Mouse (Mus musculus): ENCODE measurements around the gene Foxe1.

The Foxe1 gene

DNA sequence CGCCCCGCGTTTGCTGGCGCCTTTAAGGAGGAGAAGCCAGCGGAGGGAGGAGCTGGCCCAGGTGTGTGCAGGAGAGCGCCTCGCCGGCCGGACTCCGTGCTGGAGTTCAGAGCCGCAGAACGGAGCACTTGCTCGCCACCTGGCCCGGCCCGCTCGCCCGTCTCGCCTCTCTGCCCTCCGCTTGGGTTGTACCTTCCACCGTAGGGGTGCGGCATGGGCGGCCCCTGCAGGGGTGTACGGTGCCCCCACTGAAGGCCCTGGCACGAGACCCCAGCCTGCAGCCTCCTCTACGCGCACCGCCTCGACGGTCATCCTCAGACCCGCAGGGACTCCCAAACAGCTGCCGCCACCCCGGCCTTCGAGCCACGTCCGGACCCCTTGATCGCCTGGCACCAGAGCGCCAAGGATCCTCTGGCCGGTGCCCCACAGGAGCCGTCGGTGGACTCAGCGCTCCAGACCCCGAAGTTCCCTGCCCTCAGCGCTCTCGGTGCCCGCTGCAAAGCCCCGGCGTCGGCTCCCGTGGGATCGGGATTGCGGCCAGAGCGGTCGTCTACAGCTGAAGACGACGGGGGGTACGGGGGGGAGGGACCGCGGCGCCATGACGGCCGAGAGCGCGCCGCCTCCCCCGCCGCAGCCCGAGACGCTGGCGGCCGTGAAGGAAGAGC lies at the start of gene Foxe1:
Gene Foxe1, plus strand, starts transcription at position 14 of the 665 bp plus-strand sequence.
- no peak for DNase-seq (ENCODE audit: low spot score)

DNA sequence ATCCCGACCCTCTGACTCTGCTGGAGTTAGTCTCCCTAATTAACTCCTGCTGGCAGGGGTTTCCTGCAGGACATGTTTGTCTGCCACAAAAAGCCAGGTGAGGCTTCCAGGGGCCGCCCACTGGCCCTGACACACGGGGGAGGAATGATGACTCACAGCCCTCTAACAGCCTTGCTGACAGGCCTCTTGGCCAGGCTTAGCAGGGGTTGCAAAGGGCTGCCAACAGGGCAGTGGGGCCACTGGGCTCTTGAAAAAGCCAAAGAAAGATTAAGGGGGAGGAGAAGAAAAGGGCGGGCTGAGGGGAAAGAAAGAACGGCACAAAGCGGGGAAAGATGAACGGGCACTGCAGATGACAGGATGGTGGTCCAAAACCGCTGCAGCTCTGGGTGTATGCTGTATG lies 39.3 kb upstream of the Foxe1 start:
- DNase-seq (ENCODE audit: low spot score): peak; percentile 31

DNA sequence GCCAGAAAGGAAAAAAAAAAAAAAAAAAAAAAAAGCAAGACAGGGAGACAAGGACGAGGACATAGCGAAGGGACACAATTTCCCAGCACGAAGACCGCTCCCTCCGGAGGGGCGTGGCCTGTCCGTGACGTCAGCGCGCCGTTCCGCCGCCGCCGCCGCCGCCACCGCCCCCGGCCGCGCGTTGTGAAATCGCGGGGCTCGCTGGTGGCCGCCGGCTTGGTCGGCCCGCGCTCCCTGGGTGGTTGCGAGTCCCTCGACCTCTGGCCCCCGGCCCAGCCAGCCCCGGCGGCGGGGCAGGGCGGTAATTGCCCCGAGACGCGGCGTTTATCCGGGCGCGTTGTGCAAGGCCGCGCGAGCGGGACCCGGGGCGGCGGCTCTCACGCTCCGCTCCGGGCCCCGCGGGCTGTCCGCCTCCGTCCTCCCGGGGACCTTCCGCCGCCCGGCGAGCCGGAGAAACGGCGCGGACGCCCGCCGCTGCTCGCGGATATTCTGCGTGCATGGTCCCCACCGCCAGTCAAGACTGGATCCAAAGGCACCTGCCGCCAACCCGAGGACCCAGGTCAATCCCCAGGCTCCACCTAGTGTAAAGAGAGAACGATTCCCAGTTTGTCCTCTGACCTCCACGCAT lies 38.5 kb upstream of the Foxe1 start:
- DNase-seq (ENCODE audit: low spot score): peak; percentile 56

DNA sequence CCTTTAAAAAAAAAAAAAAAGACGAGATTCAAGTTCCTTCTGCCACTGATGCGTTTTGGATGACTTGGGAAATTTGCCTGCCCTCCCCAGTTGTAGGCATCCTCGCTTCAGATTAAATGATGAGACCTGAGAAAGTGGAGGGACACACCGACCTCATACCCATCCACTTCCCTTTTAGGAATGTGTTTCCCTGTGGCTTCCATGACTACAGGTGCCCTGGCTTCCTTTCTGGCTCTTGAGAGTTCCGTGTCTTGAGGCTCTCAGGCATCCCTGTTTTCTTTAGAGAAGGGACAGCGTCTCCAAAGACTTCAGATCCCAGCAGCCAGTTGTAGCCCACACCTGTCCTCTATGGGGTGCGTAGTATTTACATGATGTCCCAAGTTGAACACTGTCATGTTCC lies 38.0 kb upstream of the Foxe1 start:
- no peak for DNase-seq (ENCODE audit: low spot score)

DNA sequence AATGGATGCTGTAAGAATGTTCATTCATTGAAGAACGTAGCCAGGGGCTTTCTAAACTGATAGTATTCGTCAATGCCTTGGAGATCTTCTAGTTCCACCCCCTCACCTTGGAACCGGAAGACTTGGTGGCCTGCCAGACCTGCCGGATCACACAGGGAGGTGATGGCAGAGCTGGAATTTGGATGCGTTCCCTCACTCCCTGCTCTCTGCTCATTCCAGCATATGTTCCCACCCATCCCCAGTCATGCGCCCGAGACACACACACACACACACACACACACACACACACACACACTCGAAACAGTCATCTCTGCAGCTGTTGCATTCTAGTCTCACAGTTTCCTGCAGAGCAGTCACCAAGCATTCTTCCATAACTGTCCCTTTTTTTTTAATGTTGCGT lies 36.1 kb upstream of the Foxe1 start:
- peak; percentile 4 for DNase-seq (ENCODE audit: low spot score)

DNA sequence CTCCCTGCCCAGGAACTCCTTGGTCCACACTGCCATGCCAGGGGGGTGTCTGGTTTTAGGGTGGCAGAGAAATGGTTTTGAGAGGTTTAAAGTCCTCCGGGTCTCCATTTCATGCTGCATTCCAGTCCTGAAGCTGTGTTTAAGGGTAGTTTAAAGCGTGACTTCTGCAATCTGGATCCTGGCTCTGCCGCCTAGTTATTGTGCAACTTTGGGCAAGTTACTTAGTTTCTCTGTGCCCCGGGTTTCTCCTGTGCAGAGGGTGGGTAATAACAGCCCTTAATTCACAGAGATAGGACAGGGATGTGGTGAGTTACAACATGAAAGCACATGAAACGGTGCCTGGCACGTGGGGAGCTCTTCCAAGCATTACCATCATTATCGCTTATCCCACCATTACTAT lies 35.5 kb upstream of the Foxe1 start:
- no peak for DNase-seq (ENCODE audit: low spot score)

DNA sequence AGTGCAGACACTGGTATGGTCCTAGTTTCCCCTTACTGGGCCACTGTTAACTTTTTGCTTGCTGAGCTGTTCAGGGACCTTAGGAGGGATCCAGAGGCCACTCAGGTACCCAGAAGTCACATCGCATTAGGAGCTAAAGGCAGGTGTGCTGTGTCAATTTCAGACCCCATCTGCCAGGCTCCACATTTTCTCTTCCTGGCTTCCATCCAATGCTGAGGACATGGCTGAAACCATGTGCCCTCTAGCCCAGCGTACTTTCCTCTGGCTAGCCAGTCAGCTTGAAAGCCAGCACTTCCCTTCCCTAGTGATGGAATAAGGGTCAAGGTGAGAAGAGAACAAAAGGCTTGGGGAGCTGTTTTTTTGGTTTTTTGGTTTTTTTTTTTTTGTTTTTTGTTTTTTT lies 31.8 kb upstream of the Foxe1 start:
- DNase-seq (ENCODE audit: low spot score): no peak

DNA sequence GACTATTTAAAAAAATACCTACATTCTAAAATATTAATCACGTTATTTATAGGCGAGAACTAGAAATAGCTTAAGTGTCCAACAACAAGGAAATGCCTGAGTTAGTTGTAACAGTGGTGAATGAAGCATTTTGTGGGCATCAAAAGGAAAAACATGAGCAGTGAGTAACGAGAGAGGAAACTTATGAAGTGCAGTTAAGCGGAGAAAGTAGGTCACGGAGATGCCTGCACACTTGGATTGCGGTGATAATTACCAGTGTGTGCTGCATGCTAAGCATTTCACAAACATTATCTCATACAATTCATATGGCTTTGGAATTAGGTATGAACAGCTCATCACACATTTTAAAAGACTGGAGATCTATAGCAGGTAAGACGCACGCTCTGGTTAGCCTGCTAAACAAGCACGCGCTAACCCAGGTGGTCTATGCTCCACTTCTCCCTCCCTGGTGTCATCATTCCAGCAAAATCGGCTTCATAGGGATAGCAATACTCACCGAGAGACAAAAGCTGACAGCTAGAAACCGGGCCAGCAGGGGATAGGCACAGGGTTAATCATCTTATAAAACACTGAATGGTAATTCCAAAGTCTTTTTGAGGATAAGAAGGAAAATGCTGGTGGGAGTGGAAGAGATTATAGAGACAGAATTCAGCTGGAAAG lies 21.5 kb upstream of the Foxe1 start:
- DNase-seq (ENCODE audit: low spot score): no peak

DNA sequence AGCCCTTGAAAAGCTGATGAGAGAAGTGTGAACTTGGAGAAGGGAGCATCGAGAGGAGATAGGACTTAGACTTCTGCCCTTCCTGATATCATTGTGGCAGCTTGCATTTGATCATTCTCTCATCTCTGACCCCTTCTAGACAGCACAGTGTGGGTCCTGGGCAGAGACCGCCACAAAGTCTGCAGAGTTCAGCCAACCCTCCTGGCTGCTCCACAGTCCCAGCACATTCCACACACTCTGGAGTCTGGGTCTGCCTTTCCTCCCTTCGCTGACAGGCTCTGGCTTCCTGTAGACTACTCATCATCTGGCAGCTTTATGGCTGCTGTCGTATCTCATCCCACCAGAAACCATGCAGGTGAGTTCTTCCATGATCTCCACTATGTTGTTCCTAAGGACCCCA lies 20.7 kb upstream of the Foxe1 start:
- DNase-seq (ENCODE audit: low spot score): no peak

DNA sequence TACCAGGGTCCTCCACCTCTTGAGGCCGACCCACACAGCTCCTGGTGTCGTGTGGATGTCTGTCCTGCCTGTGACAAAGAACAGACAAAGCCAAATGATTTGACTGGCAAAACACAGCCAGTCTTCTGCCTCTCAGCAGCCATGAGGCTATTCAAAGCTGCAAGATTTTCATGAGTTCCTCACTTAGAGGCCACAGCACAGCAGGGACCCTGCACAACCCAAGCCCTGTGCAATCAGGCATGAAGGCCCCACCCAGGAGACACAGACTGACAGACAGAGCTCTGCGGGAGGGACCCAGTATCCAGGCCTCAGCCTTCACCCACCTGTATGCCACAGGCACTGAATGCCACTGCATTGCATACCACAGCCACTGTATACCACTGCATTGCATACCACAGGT lies 14.5 kb upstream of the Foxe1 start:
- no peak for DNase-seq (ENCODE audit: low spot score)

DNA sequence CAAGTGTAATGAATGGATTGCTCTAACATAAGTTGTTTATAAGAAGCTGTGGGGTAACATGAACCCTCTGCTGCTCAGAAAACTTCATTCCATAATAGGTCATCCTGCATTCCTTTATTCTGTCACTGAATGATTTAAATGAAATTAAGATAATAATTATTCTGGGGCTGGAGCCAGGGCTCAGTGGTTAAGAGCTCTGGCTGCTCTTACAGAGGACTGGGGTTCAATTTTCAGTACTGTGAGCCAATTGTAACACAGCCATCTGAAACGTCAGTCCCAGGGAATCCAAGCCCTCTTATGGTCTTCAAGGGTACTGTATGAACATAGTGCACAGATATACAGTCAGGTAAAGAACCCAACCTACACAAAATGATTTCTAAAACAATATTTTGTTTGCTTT lies 7.6 kb upstream of the Foxe1 start:
- no peak for DNase-seq (ENCODE audit: low spot score)

DNA sequence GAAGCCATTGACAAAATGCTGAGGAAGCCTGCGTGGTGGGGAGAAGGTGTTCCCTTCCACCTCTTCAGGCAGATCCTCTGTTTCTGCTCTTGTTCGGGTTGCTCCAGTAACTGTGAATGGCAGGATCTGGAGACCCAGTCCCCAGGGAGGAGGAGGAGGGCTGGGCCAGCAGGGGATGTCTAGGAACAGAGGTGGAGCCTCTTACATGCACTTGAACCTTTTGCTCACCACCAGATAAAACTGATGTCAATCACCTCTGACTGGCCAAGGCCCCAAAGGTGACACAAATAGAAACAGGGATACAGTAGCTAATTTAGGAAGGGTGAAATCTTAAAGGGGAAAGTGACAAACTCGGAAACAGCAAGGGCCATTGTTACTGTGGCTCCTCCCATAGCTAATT lies 5.4 kb upstream of the Foxe1 start:
- no peak for DNase-seq (ENCODE audit: low spot score)

DNA sequence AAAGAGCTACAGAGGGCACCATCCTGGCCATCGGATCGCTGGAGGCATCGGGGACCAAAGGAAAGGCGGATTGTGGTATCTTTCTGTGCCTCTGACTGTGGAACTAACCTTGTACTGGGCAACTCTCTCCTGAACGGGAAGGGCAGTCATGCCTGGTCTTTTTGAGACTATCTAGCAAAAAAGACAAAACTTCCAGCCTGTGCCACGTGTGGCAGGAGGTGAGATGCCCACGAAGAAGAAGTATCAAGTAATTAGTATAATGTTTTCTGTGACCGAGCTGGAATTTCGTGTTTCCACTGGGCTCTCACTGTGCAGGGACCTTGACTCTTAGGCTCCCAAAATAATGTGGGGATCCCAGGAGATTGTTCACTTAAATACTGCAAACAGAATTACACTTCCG lies 4.4 kb upstream of the Foxe1 start:
- no peak for DNase-seq (ENCODE audit: low spot score)

DNA sequence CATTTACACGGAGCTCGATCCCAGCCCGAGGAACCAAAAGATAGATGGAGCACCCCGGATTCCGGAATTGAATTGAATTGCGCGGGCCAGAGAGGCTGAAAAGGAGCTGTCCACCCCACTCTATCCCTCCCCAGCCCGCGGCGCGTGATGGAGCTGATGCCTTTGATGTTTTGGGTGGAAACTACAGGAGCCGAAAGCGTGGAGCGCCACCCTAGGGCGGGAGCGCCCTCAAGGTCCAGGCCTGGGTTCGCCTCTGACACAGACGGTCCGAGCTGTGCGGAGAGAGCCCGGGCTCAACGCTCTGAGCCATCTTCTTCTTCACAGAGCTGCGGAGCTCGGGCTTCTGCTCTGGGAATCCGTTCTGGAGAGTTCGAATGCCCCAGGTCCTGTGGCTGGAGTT lies 3.8 kb upstream of the Foxe1 start:
- no peak for DNase-seq (ENCODE audit: low spot score)

DNA sequence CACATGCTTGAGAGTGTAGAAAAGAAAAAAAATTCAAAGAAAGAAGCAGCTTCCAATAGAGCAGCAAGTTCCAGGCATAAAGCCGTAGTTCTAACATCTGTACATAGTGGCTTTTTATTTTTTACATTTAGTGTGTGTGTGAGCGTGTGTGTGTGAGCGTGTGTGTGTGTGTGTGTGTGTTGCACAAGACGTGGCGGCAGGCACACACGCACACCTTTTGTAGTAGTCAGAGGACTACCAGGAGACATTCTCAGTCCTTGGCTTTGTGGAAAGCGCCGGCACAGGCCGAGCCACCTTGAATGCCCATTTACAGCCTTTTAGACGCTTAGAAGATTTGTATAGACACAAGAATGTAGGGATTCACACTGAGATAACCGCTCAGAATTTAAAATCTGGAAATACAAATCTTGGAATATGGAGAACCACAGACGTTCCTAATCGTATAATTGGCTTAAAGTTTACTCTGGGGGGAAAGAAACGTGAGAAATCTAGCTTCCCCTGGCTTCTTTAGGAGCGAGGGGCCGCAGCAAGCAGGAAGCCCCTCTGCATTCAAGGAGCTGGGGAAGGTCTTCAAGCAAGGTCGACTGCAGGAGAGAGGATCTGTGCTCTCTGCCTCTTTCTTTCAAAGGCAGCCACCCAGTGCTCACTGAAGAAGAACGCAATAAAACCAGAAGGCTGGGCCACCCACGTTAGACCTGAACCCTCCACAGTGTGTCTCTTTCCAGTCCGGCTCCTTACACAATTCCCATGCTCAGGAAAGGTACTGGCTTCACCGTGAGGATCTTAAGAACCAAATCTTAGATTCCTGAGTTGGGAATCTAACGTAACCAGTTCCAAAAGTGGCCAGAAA lies 1.4 kb upstream of the Foxe1 start:
- no peak for DNase-seq (ENCODE audit: low spot score)

DNA sequence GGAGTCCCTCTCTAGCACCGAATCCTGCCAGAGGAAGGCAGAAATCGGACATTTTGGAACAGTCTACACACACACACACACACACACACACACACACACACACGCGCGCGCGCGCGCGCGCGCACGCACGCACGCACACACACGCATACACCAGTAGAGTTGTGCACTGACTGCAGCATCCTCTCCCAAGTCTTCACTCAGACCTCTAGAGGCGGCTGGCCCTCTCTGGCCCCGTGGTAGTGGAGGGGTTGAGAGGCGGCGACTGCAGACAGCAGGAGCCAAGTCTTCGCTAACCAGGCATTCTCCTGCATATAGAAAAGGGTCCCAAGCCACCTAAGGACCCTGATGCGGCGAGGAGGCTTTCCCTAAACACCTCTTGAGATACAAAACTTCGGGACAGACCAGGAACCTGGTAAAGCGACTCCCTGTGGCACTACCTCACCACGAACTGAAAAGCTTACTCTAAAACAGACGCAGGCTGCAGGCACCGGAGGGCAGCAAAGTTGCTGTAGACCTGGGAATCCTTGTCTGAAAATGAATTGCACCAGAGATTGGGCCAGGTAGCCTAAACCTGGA lies 610 bp upstream of the Foxe1 start:
- no peak for DNase-seq (ENCODE audit: low spot score)

DNA sequence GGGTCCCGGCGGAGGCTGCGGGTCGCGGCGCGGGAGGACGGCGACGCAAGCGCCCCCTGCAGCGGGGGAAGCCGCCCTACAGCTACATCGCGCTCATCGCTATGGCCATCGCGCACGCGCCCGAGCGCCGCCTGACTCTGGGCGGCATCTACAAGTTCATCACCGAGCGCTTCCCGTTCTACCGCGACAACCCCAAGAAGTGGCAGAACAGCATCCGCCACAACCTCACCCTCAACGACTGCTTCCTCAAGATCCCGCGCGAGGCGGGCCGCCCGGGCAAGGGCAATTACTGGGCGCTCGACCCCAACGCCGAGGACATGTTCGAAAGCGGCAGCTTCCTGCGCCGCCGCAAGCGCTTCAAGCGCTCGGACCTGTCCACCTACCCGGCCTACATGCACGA lies 879 bp downstream of the Foxe1 start:
- no peak for DNase-seq (ENCODE audit: low spot score)

DNA sequence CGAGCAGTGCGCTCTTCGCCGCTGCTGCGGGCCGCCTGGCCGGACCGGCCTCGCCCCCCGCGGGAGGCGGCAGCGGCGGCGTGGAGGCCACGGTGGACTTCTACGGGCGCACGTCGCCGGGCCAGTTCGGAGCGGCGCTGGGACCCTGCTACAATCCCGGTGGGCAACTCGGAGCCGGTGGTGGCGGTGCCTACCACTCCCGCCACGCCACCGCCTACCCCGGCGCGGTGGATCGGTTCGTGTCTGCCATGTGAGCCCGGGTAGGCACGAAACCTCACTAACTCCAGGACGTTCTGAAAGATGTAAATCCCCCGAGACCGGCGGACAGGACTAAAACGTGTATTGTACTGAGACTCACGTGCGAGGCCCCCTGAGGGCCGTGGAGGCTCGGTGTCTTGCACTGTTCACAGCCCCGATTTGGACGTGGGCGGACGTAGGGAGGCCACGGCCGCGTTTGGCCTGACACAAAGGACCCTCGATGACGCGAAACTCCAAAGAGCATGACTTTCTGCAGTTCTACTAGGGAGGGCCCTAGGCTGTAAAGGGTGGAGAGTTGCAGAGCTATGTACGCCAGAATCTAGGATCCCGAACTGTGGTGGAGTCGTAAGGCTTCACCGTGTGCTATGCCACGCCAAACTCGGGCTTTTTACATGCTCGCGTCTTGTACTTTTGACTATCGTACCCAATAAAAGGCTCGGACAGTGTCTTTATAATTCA lies 1.8 kb downstream of the Foxe1 start:
- DNase-seq (ENCODE audit: low spot score): no peak

DNA sequence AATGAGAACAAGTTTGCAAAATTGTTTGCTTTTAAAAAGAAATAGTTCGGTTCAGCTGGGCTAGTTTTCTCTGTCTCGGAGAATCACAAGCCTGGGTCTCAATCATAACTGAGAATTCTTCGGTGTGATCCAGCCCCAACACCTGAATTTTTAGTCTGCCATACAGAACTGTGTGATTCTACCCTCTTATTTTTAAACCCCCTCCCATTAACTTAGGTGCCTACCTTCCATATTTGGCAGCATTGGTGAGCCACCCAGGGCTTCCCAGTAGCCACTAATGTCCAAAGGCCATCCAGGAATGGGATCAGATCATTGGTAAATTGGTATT lies 2.3 kb downstream of the Foxe1 start:
- no peak for DNase-seq (ENCODE audit: low spot score)

DNA sequence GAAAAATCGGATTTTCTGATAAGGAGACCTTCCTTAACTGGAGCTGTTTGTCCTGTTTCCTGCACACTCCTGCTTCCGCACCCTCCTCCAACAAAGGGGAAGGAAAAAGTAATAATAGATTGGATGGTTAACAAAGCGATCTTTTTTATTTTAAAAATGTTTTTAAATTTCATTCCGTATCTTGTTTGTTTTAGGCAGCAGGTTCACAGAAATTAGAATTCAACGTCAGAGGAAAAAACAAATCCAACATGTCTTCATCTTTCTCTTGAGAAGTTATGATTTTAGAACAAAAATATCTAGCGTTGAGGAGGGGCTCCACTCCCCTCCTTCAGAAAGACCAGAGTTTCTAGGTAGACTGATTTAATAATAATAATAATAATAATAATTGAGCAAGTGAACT lies 2.8 kb downstream of the Foxe1 start:
- no peak for DNase-seq (ENCODE audit: low spot score)

DNA sequence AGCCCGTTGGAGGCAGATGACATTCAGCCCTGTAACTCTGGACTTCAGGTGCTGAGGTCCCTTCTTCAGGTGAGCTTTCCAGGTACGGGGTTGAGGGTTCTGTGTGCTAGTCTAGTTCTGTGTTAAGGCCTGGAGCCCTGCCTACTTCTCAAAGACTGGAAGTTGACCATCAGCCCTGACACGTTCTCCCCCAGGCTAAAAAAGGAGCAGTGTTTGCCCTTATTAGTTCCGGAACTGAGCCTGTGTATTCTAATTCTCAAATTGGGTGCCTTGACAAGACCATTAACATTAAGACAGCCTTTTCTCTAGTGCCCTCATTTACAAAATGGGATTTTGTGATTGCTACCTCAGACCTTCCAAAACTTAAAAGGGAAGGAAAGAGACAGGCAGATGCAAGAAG lies 3.7 kb downstream of the Foxe1 start:
- no peak for DNase-seq (ENCODE audit: low spot score)

All from ovary, postnatal 10 days (tissue).